8 mouse cellular contexts compared by ENCODE assay signal in the genomic region with DNA sequence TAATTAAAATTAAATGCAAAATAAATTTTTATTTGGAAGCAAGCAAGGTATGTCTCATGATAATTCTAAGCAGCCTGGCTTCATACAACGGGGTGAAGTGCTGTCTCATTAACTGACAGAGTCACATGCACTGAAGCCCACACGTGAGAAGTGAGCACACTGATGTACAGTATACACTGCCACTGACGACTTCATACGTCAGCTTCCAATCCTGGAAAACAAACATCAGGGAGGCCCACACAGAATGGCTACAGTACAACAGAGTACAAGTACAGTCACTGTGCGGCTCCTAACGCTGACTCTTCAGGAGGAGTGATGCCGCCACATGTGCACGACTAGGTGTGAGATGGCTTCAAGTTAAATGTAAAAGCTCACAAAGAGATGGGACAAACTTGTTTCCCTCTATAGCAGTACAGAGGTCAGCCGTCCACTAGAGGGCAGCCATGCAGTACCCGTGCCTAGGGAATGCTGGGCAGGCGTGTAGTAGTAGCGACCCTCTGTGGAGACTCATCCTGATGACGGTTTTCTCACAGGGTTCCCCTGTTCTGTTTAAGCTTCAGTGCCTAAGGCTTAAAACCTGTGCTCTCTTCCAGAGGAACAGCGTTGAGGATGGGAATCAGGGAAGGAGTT. TPM values are rescaled to one million over a fixed set of nuclear protein-coding genes. Genes with fewer than 3 reads are reported as not detected.
DNase-seq lines count a peak whose midpoint lies in the region; ATAC-seq and TF ChIP-seq lines count a peak whose summit lies in the region.

No protein-coding gene starts in this region.

- H3K4me3 ChIP-seq in E14TG2a.4 (replicated peaks; ENCODE audit: low read length): no peak overlapping the region
- H3K4me3 ChIP-seq in forebrain, embryonic 14.5 days (ENCODE audit: low read depth, low read length): no peak overlapping the region
- H3K4me3 ChIP-seq in liver, postnatal 0 days (ENCODE audit: low read depth, low read length): no peak overlapping the region
- H3K4me3 ChIP-seq in neural tube, embryonic 15.5 days (replicated peaks): no peak overlapping the region

- H3K9me3 ChIP-seq in E14TG2a.4 (ENCODE audit: low read length): no peaks in the 10 kb centered on the region
- H3K9me3 ChIP-seq in forebrain, embryonic 14.5 days (replicated peaks; ENCODE audit: control insufficient read depth, low read length): no peaks in the 10 kb centered on the region
- H3K9me3 ChIP-seq in liver, postnatal 0 days (ENCODE audit: low read length): no peaks in the 10 kb centered on the region
- no peaks in the 10 kb centered on the region for H3K9me3 ChIP-seq in neural tube, embryonic 15.5 days (replicated peaks)

- H3K9ac ChIP-seq in forebrain, embryonic 14.5 days (ENCODE audit: low read length): no peak overlapping the region
- no peak overlapping the region for H3K9ac ChIP-seq in liver, postnatal 0 days (replicated peaks)
- H3K9ac ChIP-seq in neural tube, embryonic 15.5 days (replicated peaks): no peak overlapping the region

- WGBS in forebrain, embryonic 14.5 days: 32% methylated on average over 14 of the region's 14 CpGs
- 26% methylated on average over 14 of the region's 14 CpGs for WGBS in liver, postnatal 0 days (ENCODE audit: insufficient replicate concordance)
- WGBS in neural tube, embryonic 15.5 days: 32% methylated on average over 14 of the region's 14 CpGs

- no peak for TF ChIP-seq EP300 in liver, postnatal 0 days (IDR thresholded peaks at IDR 0.05; ENCODE audit: low read depth)

- TF ChIP-seq CTCF in E14TG2a.4 (conservative IDR thresholded peaks at IDR 0.05; ENCODE audit: low read length): peak; percentile 71
- peak; percentile 98 for TF ChIP-seq CTCF in liver, postnatal 0 days (IDR thresholded peaks at IDR 0.05; ENCODE audit: low read depth)

- peaks cover 37% of the 10 kb centered on the region for H3K36me3 ChIP-seq in E14TG2a.4 (ENCODE audit: insufficient read depth, low read length)
- H3K36me3 ChIP-seq in forebrain, embryonic 14.5 days (ENCODE audit: control insufficient read depth, insufficient read depth, low read length): peaks cover 32% of the 10 kb centered on the region
- H3K36me3 ChIP-seq in liver, postnatal 0 days (replicated peaks; ENCODE audit: insufficient read depth, low read length): peaks cover 28% of the 10 kb centered on the region
- H3K36me3 ChIP-seq in neural tube, embryonic 15.5 days: peaks cover 31% of the 10 kb centered on the region

- H3K4me1 ChIP-seq in E14TG2a.4 (replicated peaks; ENCODE audit: low read depth, low read length): peaks cover 7% of the 10 kb centered on the region; the same call in 1 of the 2 replicates
- no peaks in the 10 kb centered on the region for H3K4me1 ChIP-seq in forebrain, embryonic 14.5 days (ENCODE audit: control insufficient read depth, insufficient read depth, low read length)
- H3K4me1 ChIP-seq in liver, postnatal 0 days (ENCODE audit: insufficient read depth): peaks cover 2% of the 10 kb centered on the region; the same call in 1 of the 2 replicates
- peaks cover 11% of the 10 kb centered on the region for H3K4me1 ChIP-seq in neural tube, embryonic 15.5 days

- no peaks in the 10 kb centered on the region for H3K27me3 ChIP-seq in E14TG2a.4 (ENCODE audit: insufficient read depth, low read length)
- no peaks in the 10 kb centered on the region for H3K27me3 ChIP-seq in forebrain, embryonic 14.5 days (replicated peaks; ENCODE audit: control insufficient read depth, insufficient read depth, low read length)
- H3K27me3 ChIP-seq in liver, postnatal 0 days (ENCODE audit: insufficient read depth, low read length): no peaks in the 10 kb centered on the region
- no peaks in the 10 kb centered on the region for H3K27me3 ChIP-seq in neural tube, embryonic 15.5 days (replicated peaks)

- intact Hi-C loops in heart, postnatal 10 days (cut with DNase I): loop anchor here (1.0 to 10.0 kb wide), 2 partner anchors 223 to 610 kb away; a partner anchor contains a TSS

- peak; percentile 67 for DNase-seq in c-Kit-positive CD71-positive TER-119-positive erythroid progenitor cells, embryonic 14.5 days (ENCODE audit: low spot score)
- peak; percentile 88 for DNase-seq in forebrain, embryonic 14.5 days (ENCODE audit: low spot score)
- peak; percentile 81 to 88 for DNase-seq in heart, postnatal 10 days
- peak; percentile 74 to 91 for DNase-seq in kidney, postnatal 36 days
- DNase-seq in liver, postnatal 0 days: peak; percentile 86
- DNase-seq in testis, postnatal 10 days (ENCODE audit: low spot score): peak; percentile 88

- ATAC-seq in forebrain, embryonic 14.5 days: peak; percentile 93
- peak; percentile 87 for ATAC-seq in liver, postnatal 0 days
- peak; percentile 81 for ATAC-seq in neural tube, embryonic 15.5 days (ENCODE audit: low FRiP score)

- no peak overlapping the region for H3K27ac ChIP-seq in forebrain, embryonic 14.5 days (ENCODE audit: low read depth, low read length)
- H3K27ac ChIP-seq in liver, postnatal 0 days (ENCODE audit: low read depth): no peak overlapping the region
- H3K27ac ChIP-seq in neural tube, embryonic 15.5 days (replicated peaks): no peak overlapping the region

- no peak overlapping the region for H3K4me2 ChIP-seq in forebrain, embryonic 14.5 days (ENCODE audit: low read length)
- no peak overlapping the region; the same call in 1 of the 2 replicates for H3K4me2 ChIP-seq in liver, postnatal 0 days (ENCODE audit: low read depth, low read length)
- H3K4me2 ChIP-seq in neural tube, embryonic 15.5 days: no peak overlapping the region

RNA-seq across cellular contexts. Expression of a gene that starts 6.0 kb away (rescaled TPM):
- polyA plus RNA-seq in forebrain, embryonic 14.5 days (2014; fragmentation: Nextera tagmentation; extraction: Ambion mirVana): 15.3 and 19.9 TPM in 2 replicates
- total RNA-seq in heart, postnatal 10 days (2021): 1 to 10 TPM; 5.1 to 9.8 TPM
- polyA plus RNA-seq in liver, postnatal 0 days (2015; fragmentation: Nextera tagmentation; extraction: Ambion mirVana): 12.4 and 14.2 TPM in 2 replicates
- polyA plus RNA-seq in neural tube, embryonic 15.5 days (2015; fragmentation: Nextera tagmentation; extraction: Ambion mirVana): 19.4 and 21.7 TPM in 2 replicates

RNA-seq across cellular contexts. Expression of a gene that starts 34.2 kb away (rescaled TPM):
- polyA plus RNA-seq in forebrain, embryonic 14.5 days (2014; fragmentation: Nextera tagmentation; extraction: Ambion mirVana): 104 and 119 TPM in 2 replicates
- total RNA-seq in heart, postnatal 10 days (2021): 10 to 100 TPM; 30.0 to 32.2 TPM
- polyA plus RNA-seq in liver, postnatal 0 days (2015; fragmentation: Nextera tagmentation; extraction: Ambion mirVana): 27.3 and 27.4 TPM in 2 replicates
- 98.8 and 113 TPM in 2 replicates for polyA plus RNA-seq in neural tube, embryonic 15.5 days (2015; fragmentation: Nextera tagmentation; extraction: Ambion mirVana)

RNA-seq across cellular contexts. Expression of a gene that starts 34.5 kb away (rescaled TPM):
- polyA plus RNA-seq in forebrain, embryonic 14.5 days (2014; fragmentation: Nextera tagmentation; extraction: Ambion mirVana): 54.2 and 63.7 TPM in 2 replicates
- total RNA-seq in heart, postnatal 10 days (2021): 10 to 100 TPM; 41.0 to 41.2 TPM
- polyA plus RNA-seq in liver, postnatal 0 days (2015; fragmentation: Nextera tagmentation; extraction: Ambion mirVana): 17.5 and 19.7 TPM in 2 replicates
- polyA plus RNA-seq in neural tube, embryonic 15.5 days (2015; fragmentation: Nextera tagmentation; extraction: Ambion mirVana): 44.5 and 48.6 TPM in 2 replicates

RNA-seq across cellular contexts. Expression of a gene that starts 47.3 kb away (rescaled TPM):
- polyA plus RNA-seq in forebrain, embryonic 14.5 days (2014; fragmentation: Nextera tagmentation; extraction: Ambion mirVana): 126 and 131 TPM in 2 replicates
- total RNA-seq in heart, postnatal 10 days (2021): 100 to 1,000 TPM; 201 to 204 TPM
- 44.2 and 45.4 TPM in 2 replicates for polyA plus RNA-seq in liver, postnatal 0 days (2015; fragmentation: Nextera tagmentation; extraction: Ambion mirVana)
- polyA plus RNA-seq in neural tube, embryonic 15.5 days (2015; fragmentation: Nextera tagmentation; extraction: Ambion mirVana): 103 and 106 TPM in 2 replicates

RNA-seq across cellular contexts. Expression of a gene that starts 47.8 kb away (rescaled TPM):
- 64.9 and 66.7 TPM in 2 replicates for polyA plus RNA-seq in forebrain, embryonic 14.5 days (2014; fragmentation: Nextera tagmentation; extraction: Ambion mirVana)
- total RNA-seq in heart, postnatal 10 days (2021): 10 to 100 TPM; 56.2 to 63.4 TPM
- polyA plus RNA-seq in liver, postnatal 0 days (2015; fragmentation: Nextera tagmentation; extraction: Ambion mirVana): 30.3 and 33.4 TPM in 2 replicates
- polyA plus RNA-seq in neural tube, embryonic 15.5 days (2015; fragmentation: Nextera tagmentation; extraction: Ambion mirVana): 56.6 and 80.4 TPM in 2 replicates
